Mouse (Mus musculus) midbrain, embryonic 10.5 days (tissue): ENCODE data around the gene Lamc2. TPM values are rescaled to one million over a fixed set of nuclear protein-coding genes. Genes with fewer than 3 reads are reported as not detected.

Experiments used
- DNase-seq: peaks from one replicate; pipeline ENCODE4 v3.0.0-alpha.2; 2017; ENCODE audit warnings: low spot score
- H3K27ac ChIP-seq: fragments of 300-500 bp; sonication (generic); replicated peaks from 2 replicates; pipeline ENCODE4 v1.5.1; 2016; ENCODE audit warnings: mild to moderate bottlenecking
- H3K27me3 ChIP-seq: fragments of 300-500 bp; sonication (generic); 2 replicates; pipeline ENCODE4 v1.6.1; 2016; ENCODE audit warnings: low read depth, mild to moderate bottlenecking; ENCODE audit not compliant: poor library complexity, severe bottlenecking
- H3K36me3 ChIP-seq: fragments of 300-500 bp; sonication (generic); 2 replicates; pipeline ENCODE4 v1.6.1; 2016; ENCODE audit warnings: mild to moderate bottlenecking, moderate library complexity
- H3K4me1 ChIP-seq: fragments of 300-500 bp; sonication (generic); 2 replicates; pipeline ENCODE4 v1.6.1; 2016
- H3K4me3 ChIP-seq: fragments of 300-500 bp; sonication (generic); 2 replicates; pipeline ENCODE4 v1.5.1; 2016; ENCODE audit warnings: mild to moderate bottlenecking, moderate library complexity
- H3K9me3 ChIP-seq: fragments of 300-500 bp; sonication (generic); replicated peaks from 2 replicates; pipeline ENCODE4 v1.6.1; 2016; ENCODE audit warnings: mild to moderate bottlenecking
- WGBS: fragments of 180-500 bp; shearing (Covaris S2); methylation state at CpG from one replicate; pipeline ENCODE4 v1.1.7; 2016; 5-methylcytosine and 5-hydroxymethylcytosine counted together
- polyA plus RNA-seq: library from polyadenylated mRNA; unstranded; fragments of >200 nt; fragmentation: Nextera tagmentation; extraction: Ambion mirVana; gene quantifications from 2 replicates; pipeline ENCODE4 v1.2.1, GENCODE M21; 2016

Gene Lamc2
- polyA plus RNA-seq, 1 experiment from 2014 or later = 1.1 TPM

GRCm38 (mm10) chr1:153202195-153202594, 15.9 kb upstream of the Lamc2 start:
- Histone ChIP-seq H3K36me3 (no peaks in the 10 kb centered on the region), H3K4me3 (no peak overlapping the region), H3K9me3 (no peaks in the 10 kb centered on the region), H3K4me1 (peaks cover 48% of the 10 kb centered on the region), H3K27ac (peak overlapping the region; percentile 74), H3K27me3 (no peaks in the 10 kb centered on the region)
- WGBS = 33% methylated on average over 8 of the region's 8 CpGs
- DNase-seq = peak; percentile 55

GRCm38 (mm10) chr1:153201448-153201847, 15.2 kb upstream of the Lamc2 start:
- Histone ChIP-seq H3K9me3 (no peaks in the 10 kb centered on the region), H3K4me1 (peaks cover 52% of the 10 kb centered on the region), H3K27ac (peak overlapping the region; percentile 74), H3K27me3 (no peaks in the 10 kb centered on the region), H3K4me3 (no peak overlapping the region), H3K36me3 (no peaks in the 10 kb centered on the region)
- no peak for DNase-seq
- WGBS = 55% methylated on average over 14 of the region's 14 CpGs

GRCm38 (mm10) chr1:153197316-153197850, 11.1 kb upstream of the Lamc2 start:
- Histone ChIP-seq H3K27me3 (no peaks in the 10 kb centered on the region), H3K9me3 (no peaks in the 10 kb centered on the region), H3K4me1 (peaks cover 54% of the 10 kb centered on the region), H3K36me3 (no peaks in the 10 kb centered on the region), H3K4me3 (no peak overlapping the region), H3K27ac (no peak overlapping the region)
- no peak for DNase-seq
- WGBS = 80% methylated on average over 3 of the region's 3 CpGs

- peaks cover 11% of the 10 kb centered on the region for H3K27me3 ChIP-seq
- H3K4me1 ChIP-seq = peaks cover 36% of the 10 kb centered on the region
- no peak overlapping the region for H3K4me3 ChIP-seq
- no peaks in the 10 kb centered on the region for H3K36me3 ChIP-seq
- no peak overlapping the region for H3K27ac ChIP-seq
- 91% methylated on average over 6 of the region's 6 CpGs for WGBS
- no peak for DNase-seq
- H3K9me3 ChIP-seq = no peaks in the 10 kb centered on the region
Measured at GRCm38 (mm10) chr1:153192945-153193344, 6.7 kb upstream of the Lamc2 start.

- H3K4me1 ChIP-seq = peaks cover 30% of the 10 kb centered on the region
- no peak for DNase-seq
- H3K27me3 ChIP-seq = peaks cover 17% of the 10 kb centered on the region
- 88% methylated on average over 4 of the region's 4 CpGs for WGBS
- H3K9me3 ChIP-seq = no peaks in the 10 kb centered on the region
- H3K27ac ChIP-seq = peak overlapping the region; percentile 63
- no peaks in the 10 kb centered on the region for H3K36me3 ChIP-seq
- H3K4me3 ChIP-seq = no peak overlapping the region
Measured at GRCm38 (mm10) chr1:153192379-153192778, 6.1 kb upstream of the Lamc2 start.

GRCm38 (mm10) chr1:153191943-153192329, 5.7 kb upstream of the Lamc2 start:
- Histone ChIP-seq H3K4me3 (no peak overlapping the region), H3K36me3 (no peaks in the 10 kb centered on the region), H3K27ac (peak overlapping the region; percentile 63), H3K9me3 (no peaks in the 10 kb centered on the region), H3K27me3 (peaks cover 21% of the 10 kb centered on the region), H3K4me1 (peaks cover 29% of the 10 kb centered on the region)
- DNase-seq = no peak
- WGBS = 33% methylated on average over 5 of the region's 5 CpGs

GRCm38 (mm10) chr1:153191237-153191942, 5.1 kb upstream of the Lamc2 start:
- DNase-seq = no peak
- H3K27ac ChIP-seq = peak overlapping the region; percentile 63; the same call in 1 of the 2 replicates
- H3K27me3 ChIP-seq = peaks cover 27% of the 10 kb centered on the region
- H3K4me3 ChIP-seq = no peak overlapping the region
- no peaks in the 10 kb centered on the region for H3K36me3 ChIP-seq
- no peaks in the 10 kb centered on the region for H3K9me3 ChIP-seq
- H3K4me1 ChIP-seq = peaks cover 26% of the 10 kb centered on the region
- WGBS = 74% methylated on average over 15 of the region's 15 CpGs

- H3K4me1 ChIP-seq = peaks cover 30% of the 10 kb centered on the region
- 82% methylated on average over 3 of the region's 3 CpGs for WGBS
- no peak overlapping the region for H3K27ac ChIP-seq
- H3K9me3 ChIP-seq = no peaks in the 10 kb centered on the region
- no peaks in the 10 kb centered on the region for H3K36me3 ChIP-seq
- H3K27me3 ChIP-seq = peaks cover 59% of the 10 kb centered on the region
- H3K4me3 ChIP-seq = no peak overlapping the region
- DNase-seq = no peak
Measured at GRCm38 (mm10) chr1:153188081-153188480, 1.8 kb upstream of the Lamc2 start.

- Histone ChIP-seq H3K36me3 (no peaks in the 10 kb centered on the region), H3K4me3 (no peak overlapping the region)
Measured at GRCm38 (mm10) chr1:153180586-153181289, 5.5 kb downstream of the Lamc2 start.

GRCm38 (mm10) chr1:153180160-153180559, 6.1 kb downstream of the Lamc2 start:
- no peak for DNase-seq

More at GRCm38 (mm10) chr1:153180586-153181289, 5.5 kb downstream of the Lamc2 start:
- peaks cover 33% of the 10 kb centered on the region for H3K27me3 ChIP-seq
- H3K27ac ChIP-seq = no peak overlapping the region
- 69% methylated on average over 9 of the region's 9 CpGs for WGBS
- no peaks in the 10 kb centered on the region for H3K9me3 ChIP-seq
- H3K4me1 ChIP-seq = peaks cover 4% of the 10 kb centered on the region
- DNase-seq = no peak

GRCm38 (mm10) chr1:153174801-153175200, 11.4 kb downstream of the Lamc2 start:
- H3K9me3 ChIP-seq = no peaks in the 10 kb centered on the region
- no peak for DNase-seq
- no peak overlapping the region for H3K4me3 ChIP-seq
- no peaks in the 10 kb centered on the region for H3K27me3 ChIP-seq
- 76% methylated on average over 12 of the region's 12 CpGs for WGBS
- no peaks in the 10 kb centered on the region for H3K36me3 ChIP-seq
- peaks cover 11% of the 10 kb centered on the region for H3K4me1 ChIP-seq
- no peak overlapping the region for H3K27ac ChIP-seq

More at GRCm38 (mm10) chr1:153180160-153180559, 6.1 kb downstream of the Lamc2 start:
- peaks cover 27% of the 10 kb centered on the region for H3K27me3 ChIP-seq
- no peaks in the 10 kb centered on the region for H3K9me3 ChIP-seq
- H3K27ac ChIP-seq = no peak overlapping the region
- no peaks in the 10 kb centered on the region for H3K36me3 ChIP-seq
- H3K4me1 ChIP-seq = no peaks in the 10 kb centered on the region
- 83% methylated on average over 4 of the region's 4 CpGs for WGBS
- no peak overlapping the region for H3K4me3 ChIP-seq

- H3K9me3 ChIP-seq = no peaks in the 10 kb centered on the region
- DNase-seq = no peak
- H3K27ac ChIP-seq = no peak overlapping the region
- H3K36me3 ChIP-seq = no peaks in the 10 kb centered on the region
- 91% methylated on average over 3 of the region's 3 CpGs for WGBS
- H3K27me3 ChIP-seq = no peaks in the 10 kb centered on the region
- H3K4me3 ChIP-seq = no peak overlapping the region
- H3K4me1 ChIP-seq = peaks cover 11% of the 10 kb centered on the region
Measured at GRCm38 (mm10) chr1:153173276-153173675, 13.0 kb downstream of the Lamc2 start.

- 38% methylated on average over 9 of the region's 9 CpGs for WGBS
- no peak for DNase-seq
- Histone ChIP-seq H3K4me1 (peaks cover 11% of the 10 kb centered on the region), H3K9me3 (no peaks in the 10 kb centered on the region), H3K27me3 (no peaks in the 10 kb centered on the region), H3K27ac (peak overlapping the region; percentile 62), H3K36me3 (no peaks in the 10 kb centered on the region), H3K4me3 (no peak overlapping the region)
Measured at GRCm38 (mm10) chr1:153172291-153172731, 13.9 kb downstream of the Lamc2 start.
